Mouse (Mus musculus) kidney, embryonic 14.5 days (tissue): ENCODE measurements at regions not wholly inside any gene's neighbourhood (a gene's known extent, or its start where the extent isn't known, plus 50 kb on each side); places are given as distances from the start of the nearest gene placed in this dataset.
"Not testable (repeated sequence)": the region's sequence is repeated elsewhere in the genome, so short reads cannot be mapped to it uniquely, and the experiment has no call there.

Experiments used
- ATAC-seq: fragments of 200-750 bp; cut with Nextera tagmentation; 2 replicates; pipeline ENCODE4 v1.8.0; 2017; ENCODE audit warnings: moderate number of reproducible peaks, mild to moderate bottlenecking, moderate TSS enrichment, moderate library complexity; ENCODE audit not compliant: low FRiP score, low TSS enrichment
- H3K27ac ChIP-seq: fragments of 300-500 bp; sonication (generic); 2 replicates; pipeline ENCODE4 v1.5.1; 2014; ENCODE audit warnings: low read depth, mild to moderate bottlenecking, low read length, moderate library complexity, mixed read lengths
- H3K27me3 ChIP-seq: fragments of 300-500 bp; sonication (generic); 2 replicates; pipeline ENCODE4 v1.6.1; 2014; ENCODE audit warnings: mild to moderate bottlenecking, low read length; ENCODE audit not compliant: control insufficient read depth, insufficient read depth
- H3K36me3 ChIP-seq: fragments of 300-500 bp; sonication (generic); 2 replicates; pipeline ENCODE4 v1.6.1; 2014; ENCODE audit warnings: low read length, mixed read lengths; ENCODE audit not compliant: control insufficient read depth, insufficient read depth
- H3K4me1 ChIP-seq: fragments of 300-500 bp; sonication (generic); 2 replicates; pipeline ENCODE4 v1.6.1; 2014; ENCODE audit warnings: low read length, mixed read lengths; ENCODE audit not compliant: control insufficient read depth, insufficient read depth
- H3K4me2 ChIP-seq: fragments of 300-500 bp; sonication (generic); replicated peaks from 2 replicates; pipeline ENCODE4 v1.6.1; 2014; ENCODE audit warnings: low read depth, mild to moderate bottlenecking, low read length
- H3K4me3 ChIP-seq: fragments of 300-500 bp; sonication (generic); 2 replicates; pipeline ENCODE4 v1.5.1; 2014; ENCODE audit warnings: mild to moderate bottlenecking, low read length
- H3K9ac ChIP-seq: fragments of 300-500 bp; sonication (generic); 2 replicates; pipeline ENCODE4 v1.6.1; 2014; ENCODE audit warnings: low read depth, mild to moderate bottlenecking, low read length, moderate library complexity
- H3K9me3 ChIP-seq: fragments of 300-500 bp; sonication (generic); 2 replicates; pipeline ENCODE4 v1.6.1; 2016; ENCODE audit warnings: low read length; ENCODE audit not compliant: control insufficient read depth
- WGBS: fragments of 180-500 bp; shearing (Covaris S2); extraction: QIAGEN DNeasy Blood & Tissue Kit; methylation state at CpG from one replicate; pipeline ENCODE4 v1.1.7; 2014; 5-methylcytosine and 5-hydroxymethylcytosine counted together

- not testable (repeated sequence) for H3K27ac ChIP-seq, H3K36me3 ChIP-seq, H3K4me3 ChIP-seq, ATAC-seq, H3K4me1 ChIP-seq, H3K4me2 ChIP-seq, H3K9me3 ChIP-seq, H3K9ac ChIP-seq, H3K27me3 ChIP-seq
- WGBS, result 85% methylated on average over 2 of the region's 2 CpGs
Observed at GRCm38 (mm10) chr17:6520001-6520400, 81.5 kb upstream of the Dynlt1c start.

GRCm38 (mm10) chr17:6520751-6521150 lies 80.7 kb upstream of the Dynlt1c start:
- H3K36me3 ChIP-seq, H3K9me3 ChIP-seq, H3K4me3 ChIP-seq, H3K27me3 ChIP-seq, ATAC-seq, H3K4me2 ChIP-seq, H3K4me1 ChIP-seq, H3K27ac ChIP-seq, H3K9ac ChIP-seq: not testable (repeated sequence)
- WGBS, result 73% methylated on average over 4 of the region's 4 CpGs

DNA sequence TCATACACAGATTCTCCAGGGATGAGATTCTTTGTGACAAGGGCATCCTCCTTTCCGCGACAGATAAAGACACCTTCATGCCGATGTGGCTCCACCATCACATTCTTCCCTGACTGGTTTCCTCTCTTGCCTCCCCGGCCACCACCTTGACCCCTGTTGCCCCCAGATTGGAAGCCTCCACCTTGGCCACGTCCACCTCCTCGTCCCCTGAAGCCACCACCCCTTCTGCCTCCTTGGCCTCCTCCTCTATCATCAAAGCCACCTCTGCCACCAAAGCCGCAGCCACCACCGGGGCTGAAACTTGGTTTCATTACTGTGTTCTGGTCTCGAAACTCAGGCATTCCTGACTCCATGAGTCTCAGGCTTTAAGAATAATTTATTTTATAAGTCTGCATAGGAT lies 79.3 kb upstream of the Dynlt1c start:
- not testable (repeated sequence) for H3K4me2 ChIP-seq, H3K4me1 ChIP-seq

GRCm38 (mm10) chr17:6538723-6539122 lies 62.7 kb upstream of the Dynlt1c start:
- H3K27ac ChIP-seq, H3K4me1 ChIP-seq, H3K36me3 ChIP-seq, H3K9ac ChIP-seq, H3K4me3 ChIP-seq, H3K4me2 ChIP-seq, H3K9me3 ChIP-seq, ATAC-seq, H3K27me3 ChIP-seq: not testable (repeated sequence)
- WGBS, result no CpG with 5 or more reads among the region's 5 CpGs

More for the DNA sequence above, 79.3 kb upstream of the Dynlt1c start:
- H3K27ac ChIP-seq, ATAC-seq, H3K4me3 ChIP-seq, H3K9me3 ChIP-seq, H3K36me3 ChIP-seq, H3K9ac ChIP-seq, H3K27me3 ChIP-seq: not testable (repeated sequence)
- 74% methylated on average over 4 of the region's 9 CpGs for WGBS

GRCm38 (mm10) chr17:6547064-6547760 lies 54.3 kb upstream of the Dynlt1c start:
- not testable (repeated sequence) for H3K9ac ChIP-seq, ATAC-seq, H3K4me3 ChIP-seq, H3K4me2 ChIP-seq, H3K27ac ChIP-seq, H3K36me3 ChIP-seq, H3K4me1 ChIP-seq, H3K27me3 ChIP-seq, H3K9me3 ChIP-seq
- no CpG with 5 or more reads among the region's 8 CpGs for WGBS

DNA sequence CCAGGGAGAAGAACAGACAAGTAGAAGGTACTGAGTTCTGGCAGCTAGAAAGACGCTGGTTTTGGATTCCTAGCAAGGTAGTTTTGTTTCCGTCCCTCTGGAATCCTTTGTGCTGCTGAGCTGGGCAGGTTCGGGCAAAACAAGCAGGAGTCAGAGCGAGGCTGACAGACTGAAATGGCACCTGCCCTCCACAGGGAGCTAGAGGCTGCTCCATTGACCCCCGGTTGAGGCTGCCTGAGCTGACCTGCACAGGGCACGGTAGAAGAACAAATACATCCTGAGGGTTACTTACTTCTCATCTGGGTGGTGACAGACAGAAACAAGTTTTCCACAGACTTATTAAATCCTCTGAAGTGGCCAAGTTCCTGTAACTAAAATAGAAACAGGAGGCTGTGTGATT lies 53.5 kb upstream of the Dynlt1c start:
- H3K4me1 ChIP-seq, H3K36me3 ChIP-seq, H3K27me3 ChIP-seq, H3K27ac ChIP-seq, H3K9ac ChIP-seq, H3K9me3 ChIP-seq, H3K4me2 ChIP-seq, ATAC-seq, H3K4me3 ChIP-seq: not testable (repeated sequence)
- WGBS, result no CpG with 5 or more reads among the region's 6 CpGs
